Mouse (Mus musculus): Measurements from ENCODE around the gene Fbxw10. TPM values are rescaled to one million over a fixed set of nuclear protein-coding genes. Genes with fewer than 3 reads are reported as not detected.

Gene Fbxw10
- polyA plus RNA-seq, 1 experiment from 2014 or later: 0.14 TPM

DNA sequence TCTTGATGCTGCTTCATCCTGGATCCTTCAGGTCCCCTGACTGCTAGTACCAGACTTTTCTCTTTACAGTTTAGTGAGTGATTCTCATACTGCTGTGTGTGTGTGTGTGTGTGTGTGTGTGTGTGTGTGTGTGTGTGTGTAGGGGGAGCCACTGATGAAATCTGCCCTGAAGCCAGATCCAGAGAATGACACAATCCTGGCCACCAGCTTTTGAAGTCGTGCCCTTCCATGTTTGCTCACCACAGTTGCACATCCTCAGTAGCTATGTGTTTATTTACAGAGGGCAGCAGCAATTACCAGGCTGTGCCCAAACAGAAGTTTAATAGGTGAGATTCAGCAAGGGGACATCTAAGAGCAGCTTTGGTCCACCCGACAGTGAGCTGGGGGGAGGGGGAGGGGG, 69.9 kb downstream of the Fbxw10 start:
- Histone ChIP-seq H3K9ac (no peak overlapping the region), H3K9me3 (no peaks in the 10 kb centered on the region), H3K27me3 (replicated peaks) (no peaks in the 10 kb centered on the region), H3K36me3 (no peaks in the 10 kb centered on the region), H3K4me3 (replicated peaks) (no peak overlapping the region), H3K4me2 (replicated peaks) (no peak overlapping the region), H3K27ac (no peak overlapping the region), H3K4me1 (replicated peaks) (peaks cover 9% of the 10 kb centered on the region)
- 14% methylated on average over 2 of the region's 2 CpGs for WGBS
- ATAC-seq: no peak

- 60% methylated on average over 6 of the region's 6 CpGs for WGBS
- H3K36me3 ChIP-seq: no peaks in the 10 kb centered on the region
- no peak overlapping the region for H3K9ac ChIP-seq
- H3K4me3 ChIP-seq (replicated peaks): no peak overlapping the region
- H3K4me1 ChIP-seq (replicated peaks): peaks cover 11% of the 10 kb centered on the region
- H3K27ac ChIP-seq: peak overlapping the region; percentile 65
- no peaks in the 10 kb centered on the region for H3K9me3 ChIP-seq
- no peak overlapping the region for H3K4me2 ChIP-seq (replicated peaks)
- 0 out of 2 replicates have a peak, but pooled peaks have one; percentile 4 for ATAC-seq
- H3K27me3 ChIP-seq (replicated peaks): no peaks in the 10 kb centered on the region
Observed at GRCm38 (mm10) chr11:62919946-62920742, 73.3 kb downstream of the Fbxw10 start.

GRCm38 (mm10) chr11:62920743-62921050, 73.8 kb downstream of the Fbxw10 start:
- Histone ChIP-seq H3K4me3 (replicated peaks) (no peak overlapping the region), H3K27me3 (replicated peaks) (no peaks in the 10 kb centered on the region), H3K27ac (no peak overlapping the region; the same call in 1 of the 2 replicates), H3K4me2 (replicated peaks) (peak overlapping the region; percentile 54; the same call in 1 of the 2 replicates), H3K36me3 (no peaks in the 10 kb centered on the region), H3K4me1 (replicated peaks) (peaks cover 11% of the 10 kb centered on the region), H3K9me3 (no peaks in the 10 kb centered on the region), H3K9ac (no peak overlapping the region)
- ATAC-seq: peak; percentile 1; the same call in 1 of the 2 replicates
- WGBS: 20% methylated on average over 6 of the region's 6 CpGs

DNA sequence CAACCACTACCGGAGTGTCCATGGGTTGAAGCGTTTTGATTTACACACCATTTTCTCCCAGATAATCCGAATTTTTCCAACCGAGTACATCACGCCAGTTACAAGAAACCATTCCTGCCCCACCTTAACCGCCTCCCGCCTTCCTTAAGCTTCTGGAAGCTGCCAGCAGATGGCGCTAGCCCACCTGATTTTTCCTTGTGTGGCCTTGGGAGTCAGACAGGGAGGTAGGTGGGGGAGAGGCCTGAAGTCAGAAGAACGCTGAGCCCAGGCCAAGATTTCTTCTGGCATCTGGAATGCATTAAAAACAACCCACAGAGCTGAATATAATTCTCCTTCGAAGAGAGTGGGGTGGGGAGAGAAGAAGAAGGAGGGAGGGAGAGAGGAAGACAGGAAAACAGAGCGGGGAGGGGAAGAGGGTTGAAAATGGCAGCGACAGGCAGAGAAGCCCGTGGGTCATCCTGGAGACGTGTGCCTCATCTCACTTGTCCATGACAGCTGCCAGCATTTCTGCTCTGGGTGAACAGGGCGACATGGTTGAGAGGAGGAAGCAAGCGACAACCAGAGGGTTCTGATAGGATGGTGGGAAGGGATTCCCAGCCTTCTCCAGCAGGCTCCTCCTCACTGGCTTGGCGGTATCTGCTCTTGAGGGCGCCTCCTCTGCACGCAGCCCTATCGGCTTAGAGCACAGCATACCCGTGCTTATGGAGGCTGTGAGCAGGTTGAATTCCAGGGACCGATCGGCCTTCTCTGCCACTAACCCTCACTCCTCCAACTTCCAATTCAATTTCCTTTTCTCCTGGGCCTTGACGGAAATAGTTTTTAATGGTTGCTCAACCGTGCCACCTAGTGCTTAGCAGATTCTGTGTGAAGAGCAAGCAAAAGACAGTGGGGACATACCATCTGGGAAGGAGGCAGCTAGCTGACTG, 74.4 kb downstream of the Fbxw10 start:
- Histone ChIP-seq H3K9ac (peak overlapping the region; percentile 31; the same call in 1 of the 2 replicates), H3K36me3 (no peaks in the 10 kb centered on the region), H3K4me3 (replicated peaks) (0 out of 2 replicates have a peak overlapping the region, but pooled peaks have one; percentile 19), H3K9me3 (no peaks in the 10 kb centered on the region), H3K4me2 (replicated peaks) (peak overlapping the region; percentile 54), H3K27ac (peak overlapping the region; percentile 86), H3K4me1 (replicated peaks) (peaks cover 11% of the 10 kb centered on the region), H3K27me3 (replicated peaks) (no peaks in the 10 kb centered on the region)
- 21% methylated on average over 25 of the region's 25 CpGs for WGBS
- peak; percentile 92 for ATAC-seq

DNA sequence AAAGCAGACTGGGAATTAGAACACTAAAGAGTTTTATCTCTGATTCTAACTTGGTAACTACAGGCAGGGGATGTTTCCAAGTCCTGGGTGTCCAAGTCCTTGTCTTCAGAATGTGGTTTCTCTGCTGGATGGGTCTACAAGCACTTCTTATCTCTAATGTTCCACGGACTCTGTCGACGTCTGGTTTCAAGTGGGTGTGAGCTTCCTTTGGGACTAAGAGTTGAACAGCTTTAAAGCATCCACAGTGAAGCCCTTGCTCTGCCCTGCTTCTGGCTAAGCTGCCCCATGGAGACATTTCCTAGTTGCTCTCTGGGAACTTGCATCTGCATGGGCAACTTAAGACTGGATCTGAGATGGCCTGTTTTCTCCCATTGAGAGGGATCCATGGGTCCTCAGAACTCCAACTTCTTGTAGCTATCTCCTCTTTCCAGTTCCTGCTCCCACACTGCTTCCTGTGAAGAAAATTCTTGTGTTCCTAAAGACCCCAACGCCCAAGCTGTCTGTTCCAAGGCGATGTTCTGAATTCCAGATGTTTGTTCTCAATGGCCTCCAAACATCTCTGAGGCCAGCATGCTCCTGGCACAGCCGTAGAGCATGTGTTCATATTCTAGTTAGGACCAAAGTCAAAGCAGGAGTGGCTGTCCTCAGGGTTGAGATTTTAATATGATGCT, 77.4 kb downstream of the Fbxw10 start:
- Histone ChIP-seq H3K4me3 (replicated peaks) (no peak overlapping the region), H3K9ac (no peak overlapping the region), H3K4me1 (replicated peaks) (peaks cover 11% of the 10 kb centered on the region), H3K9me3 (no peaks in the 10 kb centered on the region), H3K27me3 (replicated peaks) (no peaks in the 10 kb centered on the region), H3K4me2 (replicated peaks) (no peak overlapping the region), H3K27ac (no peak overlapping the region), H3K36me3 (no peaks in the 10 kb centered on the region)
- 64% methylated on average over 6 of the region's 6 CpGs for WGBS
- no peak for ATAC-seq

Other genes with a start within 250 kb of the Fbxw10 start
- gene Lrrc75a, start 198.5 kb upstream of the Fbxw10 start, polyA plus RNA-seq (2015; fragmentation: Nextera tagmentation; extraction: Ambion mirVana): 17.3 and 20.9 TPM in 2 replicates
- gene Mmgt2, start 198.4 kb upstream of the Fbxw10 start, polyA plus RNA-seq (2015; fragmentation: Nextera tagmentation; extraction: Ambion mirVana): 71.8 and 72.4 TPM in 2 replicates
- gene Zfp287, start 115.2 kb upstream of the Fbxw10 start, polyA plus RNA-seq (2015; fragmentation: Nextera tagmentation; extraction: Ambion mirVana): 5.4 and 5.6 TPM in 2 replicates
- not detected in 2 replicates for gene Gm10428, start 94.0 kb upstream of the Fbxw10 start, polyA plus RNA-seq (2015; fragmentation: Nextera tagmentation; extraction: Ambion mirVana)
- gene Zfp286, start 57.6 kb upstream of the Fbxw10 start, polyA plus RNA-seq (2015; fragmentation: Nextera tagmentation; extraction: Ambion mirVana): 13.1 and 13.5 TPM in 2 replicates
- gene Trim16, start 26.8 kb upstream of the Fbxw10 start, polyA plus RNA-seq (2015; fragmentation: Nextera tagmentation; extraction: Ambion mirVana): 11.1 and 11.3 TPM in 2 replicates
- 79.6 and 82.3 TPM in 2 replicates for gene Tvp23b, start 32.4 kb downstream of the Fbxw10 start, polyA plus RNA-seq (2015; fragmentation: Nextera tagmentation; extraction: Ambion mirVana)
- not detected in 2 replicates for gene Cdrt4, start 104.1 kb downstream of the Fbxw10 start, polyA plus RNA-seq (2015; fragmentation: Nextera tagmentation; extraction: Ambion mirVana)
- 0.08 TPM in 1 of 2 replicates, not detected in the other for gene Tekt3, start 214.6 kb downstream of the Fbxw10 start, polyA plus RNA-seq (2015; fragmentation: Nextera tagmentation; extraction: Ambion mirVana)